Mouse (Mus musculus): ENCODE measurements around the gene Cpt1a. TPM values are rescaled to one million over a fixed set of nuclear protein-coding genes. Genes with fewer than 3 reads are reported as not detected.

Gene Cpt1a
- polyA plus RNA-seq, 1 experiment from 2014 or later = 24.3 TPM

DNA sequence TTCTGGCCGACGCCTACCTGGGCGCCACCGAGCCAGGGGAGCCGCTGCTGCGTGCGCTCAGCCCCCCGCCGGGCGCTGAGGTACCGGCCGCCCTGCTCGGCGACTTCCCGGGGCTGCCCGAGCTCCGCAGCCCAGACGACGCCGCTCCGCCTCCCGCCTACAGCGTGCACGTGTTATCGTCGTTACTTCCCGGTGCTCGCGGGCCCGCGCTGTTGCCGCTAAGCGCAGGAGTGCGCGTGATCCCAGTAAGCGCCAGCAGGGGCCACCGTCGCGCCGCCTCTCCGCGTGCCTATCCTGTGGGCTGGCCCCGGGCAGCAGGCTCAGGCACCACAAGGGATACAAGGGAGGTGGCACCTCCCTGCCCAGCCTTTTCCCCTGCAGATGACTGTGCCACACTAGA lies 67.0 kb downstream of the Cpt1a start:
- peak overlapping the region; percentile 41 for H3K4me3 ChIP-seq (ENCODE audit: low read depth, low read length)
- peak; percentile 93 for ATAC-seq (replicated peaks; ENCODE audit: low FRiP score, low TSS enrichment, low read depth)
- peak overlapping the region; percentile 51 for H3K9ac ChIP-seq (ENCODE audit: low read length)
- peak; percentile 94 for DNase-seq (ENCODE audit: low spot score)
- H3K36me3 ChIP-seq (ENCODE audit: control insufficient read depth, insufficient read depth, low read length) = 0 out of 2 replicates have a peak, but pooled peaks cover 11% of the 10 kb centered on the region
- H3K27me3 ChIP-seq (replicated peaks; ENCODE audit: control insufficient read depth, insufficient read depth, low read length) = no peaks in the 10 kb centered on the region
- H3K4me2 ChIP-seq (ENCODE audit: low read length) = peak overlapping the region; percentile 84
- WGBS = under 1% methylated on average over 43 of the region's 43 CpGs
- no peak overlapping the region for H3K27ac ChIP-seq (ENCODE audit: low read depth)
- 0 out of 2 replicates have a peak, but pooled peaks cover 3% of the 10 kb centered on the region for H3K4me1 ChIP-seq (replicated peaks; ENCODE audit: control insufficient read depth, insufficient read depth, low read length)
- H3K9me3 ChIP-seq (ENCODE audit: control insufficient read depth, low read length) = no peaks in the 10 kb centered on the region

DNA sequence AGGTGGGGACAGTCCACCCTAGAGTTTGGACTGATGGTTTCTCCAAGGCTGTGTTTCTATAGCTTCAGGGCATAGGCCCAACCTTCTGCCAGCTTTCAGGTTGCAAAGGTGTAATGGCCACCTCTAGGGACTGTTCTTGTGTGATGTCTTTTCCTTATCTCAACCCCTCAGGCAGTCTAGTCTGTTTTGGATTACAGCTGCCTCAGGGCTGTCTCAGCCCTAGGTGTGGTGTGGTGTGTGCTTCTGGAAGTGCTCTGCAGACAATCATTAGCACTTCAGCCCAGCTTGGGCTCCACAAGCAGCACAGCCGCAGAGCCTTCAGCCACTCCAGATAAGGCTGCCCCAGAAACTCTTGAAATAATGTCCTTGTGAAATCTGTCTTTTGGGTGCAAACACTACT lies 70.2 kb downstream of the Cpt1a start:
- Histone ChIP-seq H3K36me3 (ENCODE audit: control insufficient read depth, insufficient read depth, low read length) (no peaks in the 10 kb centered on the region), H3K27ac (ENCODE audit: low read depth) (no peak overlapping the region), H3K9ac (ENCODE audit: low read length) (no peak overlapping the region), H3K4me3 (ENCODE audit: low read depth, low read length) (no peak overlapping the region), H3K9me3 (ENCODE audit: control insufficient read depth, low read length) (no peaks in the 10 kb centered on the region), H3K27me3 (replicated peaks; ENCODE audit: control insufficient read depth, insufficient read depth, low read length) (no peaks in the 10 kb centered on the region), H3K4me2 (ENCODE audit: low read length) (no peak overlapping the region), H3K4me1 (replicated peaks; ENCODE audit: control insufficient read depth, insufficient read depth, low read length) (0 out of 2 replicates have a peak, but pooled peaks cover 3% of the 10 kb centered on the region)
- ATAC-seq (replicated peaks; ENCODE audit: low FRiP score, low TSS enrichment, low read depth) (no peak), DNase-seq (ENCODE audit: low spot score) (no peak)
- WGBS = 73% methylated on average over 1 of the region's 1 CpGs

- no peak overlapping the region for H3K4me2 ChIP-seq (ENCODE audit: low read length)
- ATAC-seq (replicated peaks; ENCODE audit: low FRiP score, low TSS enrichment, low read depth) (no peak), DNase-seq (ENCODE audit: low spot score) (no peak)
- H3K4me3 ChIP-seq (ENCODE audit: low read depth, low read length) = no peak overlapping the region
- H3K4me1 ChIP-seq (replicated peaks; ENCODE audit: control insufficient read depth, insufficient read depth, low read length) = 0 out of 2 replicates have a peak, but pooled peaks cover 2% of the 10 kb centered on the region
- no peaks in the 10 kb centered on the region for H3K9me3 ChIP-seq (ENCODE audit: control insufficient read depth, low read length)
- no peak overlapping the region for H3K27ac ChIP-seq (ENCODE audit: low read depth)
- H3K9ac ChIP-seq (ENCODE audit: low read length) = no peak overlapping the region
- H3K27me3 ChIP-seq (replicated peaks; ENCODE audit: control insufficient read depth, insufficient read depth, low read length) = no peaks in the 10 kb centered on the region
- whole genome bisulfite sequencing = 84% methylated on average over 3 of the region's 3 CpGs
- H3K36me3 ChIP-seq (ENCODE audit: control insufficient read depth, insufficient read depth, low read length) = no peaks in the 10 kb centered on the region
These were observed 72.1 kb downstream of the Cpt1a start for GRCm38 (mm10) chr19:3394216-3394615.

DNA sequence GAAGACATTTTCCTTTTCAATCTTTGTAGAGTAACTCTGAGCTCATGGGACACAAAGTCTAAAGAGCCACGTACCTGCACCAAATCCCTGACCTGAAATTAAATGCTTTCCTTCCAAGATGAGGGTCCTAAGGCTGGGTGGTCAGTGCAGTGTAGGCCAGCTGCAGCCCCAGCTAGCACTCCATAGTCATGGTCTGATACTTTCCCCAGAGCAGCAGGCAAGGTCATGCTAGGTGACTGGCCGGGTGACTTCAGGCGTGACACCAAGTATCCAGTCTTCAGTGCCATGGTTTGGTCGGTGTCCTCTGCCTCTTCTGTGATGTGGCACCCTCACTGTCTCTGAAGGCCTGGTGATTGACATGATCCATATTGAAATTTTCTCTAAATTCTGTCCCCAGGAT lies 77.9 kb downstream of the Cpt1a start:
- H3K9me3 ChIP-seq (ENCODE audit: control insufficient read depth, low read length) = no peaks in the 10 kb centered on the region
- WGBS = 81% methylated on average over 4 of the region's 4 CpGs
- H3K4me2 ChIP-seq (ENCODE audit: low read length) = no peak overlapping the region
- H3K4me1 ChIP-seq (replicated peaks; ENCODE audit: control insufficient read depth, insufficient read depth, low read length) = no peaks in the 10 kb centered on the region
- H3K4me3 ChIP-seq (ENCODE audit: low read depth, low read length) = no peak overlapping the region
- ATAC-seq (replicated peaks; ENCODE audit: low FRiP score, low TSS enrichment, low read depth) (no peak), DNase-seq (ENCODE audit: low spot score) (no peak)
- H3K9ac ChIP-seq (ENCODE audit: low read length) = no peak overlapping the region
- H3K36me3 ChIP-seq (ENCODE audit: control insufficient read depth, insufficient read depth, low read length) = no peaks in the 10 kb centered on the region
- H3K27me3 ChIP-seq (replicated peaks; ENCODE audit: control insufficient read depth, insufficient read depth, low read length) = no peaks in the 10 kb centered on the region
- H3K27ac ChIP-seq (ENCODE audit: low read depth) = no peak overlapping the region

DNA sequence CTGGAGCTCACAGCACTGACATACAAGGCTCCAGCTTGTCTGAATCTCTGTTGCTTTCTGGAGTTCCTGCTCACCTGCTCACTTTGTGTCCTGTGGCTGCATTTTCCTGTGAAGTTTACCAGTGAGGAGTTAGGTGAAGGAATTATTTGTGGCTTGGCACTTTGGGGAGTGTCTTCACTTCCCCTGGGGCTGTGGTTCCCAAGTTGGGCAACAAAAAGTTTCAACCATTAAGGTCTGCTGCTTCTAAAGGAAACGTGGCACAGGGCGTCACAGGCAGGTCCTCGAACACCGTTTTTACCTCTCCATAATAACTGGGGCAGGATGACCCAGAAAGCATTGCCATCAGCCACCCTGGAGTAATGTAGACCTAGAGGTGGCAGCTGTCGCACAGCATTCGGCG lies 79.4 kb downstream of the Cpt1a start:
- Histone ChIP-seq H3K36me3 (ENCODE audit: control insufficient read depth, insufficient read depth, low read length) (no peaks in the 10 kb centered on the region), H3K4me3 (ENCODE audit: low read depth, low read length) (no peak overlapping the region), H3K27ac (ENCODE audit: low read depth) (no peak overlapping the region), H3K4me2 (ENCODE audit: low read length) (no peak overlapping the region), H3K9ac (ENCODE audit: low read length) (no peak overlapping the region), H3K27me3 (replicated peaks; ENCODE audit: control insufficient read depth, insufficient read depth, low read length) (no peaks in the 10 kb centered on the region), H3K4me1 (replicated peaks; ENCODE audit: control insufficient read depth, insufficient read depth, low read length) (no peaks in the 10 kb centered on the region), H3K9me3 (ENCODE audit: control insufficient read depth, low read length) (no peaks in the 10 kb centered on the region)
- 85% methylated on average over 7 of the region's 7 CpGs for WGBS
- ATAC-seq (replicated peaks; ENCODE audit: low FRiP score, low TSS enrichment, low read depth) (no peak), DNase-seq (ENCODE audit: low spot score) (no peak)

GRCm38 (mm10) chr19:3401943-3402342 lies 79.8 kb downstream of the Cpt1a start:
- ATAC-seq (replicated peaks; ENCODE audit: low FRiP score, low TSS enrichment, low read depth) = no peak
- Histone ChIP-seq H3K27ac (ENCODE audit: low read depth) (no peak overlapping the region), H3K27me3 (replicated peaks; ENCODE audit: control insufficient read depth, insufficient read depth, low read length) (no peaks in the 10 kb centered on the region), H3K4me3 (ENCODE audit: low read depth, low read length) (no peak overlapping the region), H3K36me3 (ENCODE audit: control insufficient read depth, insufficient read depth, low read length) (no peaks in the 10 kb centered on the region), H3K4me1 (replicated peaks; ENCODE audit: control insufficient read depth, insufficient read depth, low read length) (no peaks in the 10 kb centered on the region), H3K9me3 (ENCODE audit: control insufficient read depth, low read length) (no peaks in the 10 kb centered on the region), H3K4me2 (ENCODE audit: low read length) (no peak overlapping the region), H3K9ac (ENCODE audit: low read length) (no peak overlapping the region)
- WGBS = 56% methylated on average over 7 of the region's 7 CpGs
- no peak for DNase-seq (ENCODE audit: low spot score)

GRCm38 (mm10) chr19:3402390-3402789 lies 80.3 kb downstream of the Cpt1a start:
- Histone ChIP-seq H3K4me2 (ENCODE audit: low read length) (no peak overlapping the region), H3K27ac (ENCODE audit: low read depth) (no peak overlapping the region), H3K27me3 (replicated peaks; ENCODE audit: control insufficient read depth, insufficient read depth, low read length) (no peaks in the 10 kb centered on the region), H3K9ac (ENCODE audit: low read length) (no peak overlapping the region), H3K9me3 (ENCODE audit: control insufficient read depth, low read length) (no peaks in the 10 kb centered on the region), H3K4me1 (replicated peaks; ENCODE audit: control insufficient read depth, insufficient read depth, low read length) (no peaks in the 10 kb centered on the region), H3K36me3 (ENCODE audit: control insufficient read depth, insufficient read depth, low read length) (no peaks in the 10 kb centered on the region), H3K4me3 (ENCODE audit: low read depth, low read length) (no peak overlapping the region)
- WGBS = 76% methylated on average over 6 of the region's 6 CpGs
- DNase-seq (ENCODE audit: low spot score) = no peak
- ATAC-seq (replicated peaks; ENCODE audit: low FRiP score, low TSS enrichment, low read depth) = no peak

GRCm38 (mm10) chr19:3404030-3404429 lies 81.9 kb downstream of the Cpt1a start:
- no peaks in the 10 kb centered on the region for H3K4me1 ChIP-seq (replicated peaks; ENCODE audit: control insufficient read depth, insufficient read depth, low read length)
- H3K27me3 ChIP-seq (replicated peaks; ENCODE audit: control insufficient read depth, insufficient read depth, low read length) = no peaks in the 10 kb centered on the region
- no peak overlapping the region for H3K9ac ChIP-seq (ENCODE audit: low read length)
- no peak overlapping the region for H3K4me3 ChIP-seq (ENCODE audit: low read depth, low read length)
- no peak for DNase-seq (ENCODE audit: low spot score)
- no peak overlapping the region for H3K4me2 ChIP-seq (ENCODE audit: low read length)
- H3K36me3 ChIP-seq (ENCODE audit: control insufficient read depth, insufficient read depth, low read length) = no peaks in the 10 kb centered on the region
- 79% methylated on average over 7 of the region's 7 CpGs for WGBS
- ATAC-seq (replicated peaks; ENCODE audit: low FRiP score, low TSS enrichment, low read depth) = no peak
- no peaks in the 10 kb centered on the region for H3K9me3 ChIP-seq (ENCODE audit: control insufficient read depth, low read length)
- no peak overlapping the region for H3K27ac ChIP-seq (ENCODE audit: low read depth)

DNA sequence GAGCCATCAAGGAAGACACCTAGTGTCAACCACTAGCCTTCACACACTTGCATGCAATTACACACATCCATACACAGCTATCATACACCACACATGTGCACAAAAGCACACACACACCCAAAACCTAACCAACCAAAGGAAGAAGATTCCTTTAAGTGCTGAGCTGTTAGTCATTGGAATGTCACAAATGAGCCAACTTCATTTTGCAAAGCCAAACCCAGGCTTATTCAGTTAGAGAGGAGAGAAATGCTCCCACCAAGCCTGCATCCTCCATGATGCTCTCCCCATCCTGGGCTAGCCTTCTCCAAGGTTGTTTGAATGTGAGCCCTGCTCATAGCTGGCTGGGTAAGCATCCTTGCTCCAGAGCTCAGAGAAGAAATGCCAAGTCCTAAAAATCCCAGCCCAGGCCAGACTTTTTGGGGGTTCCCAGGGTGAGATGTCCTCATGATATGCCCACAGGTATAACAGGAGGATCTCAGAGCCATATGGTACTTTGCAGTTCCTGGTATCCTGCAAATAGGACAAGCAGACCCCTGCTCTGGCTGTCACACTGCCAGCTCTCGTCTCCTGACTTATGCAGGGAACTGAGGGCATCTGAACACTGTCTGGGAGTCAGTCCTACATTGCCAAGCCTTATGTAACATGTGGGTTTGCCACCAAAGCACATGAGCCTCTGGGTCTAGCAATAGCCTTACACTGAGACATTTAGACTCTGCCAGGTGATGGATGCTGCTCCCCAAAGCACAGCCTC lies 83.6 kb downstream of the Cpt1a start:
- no peaks in the 10 kb centered on the region for H3K9me3 ChIP-seq (ENCODE audit: control insufficient read depth, low read length)
- no peaks in the 10 kb centered on the region for H3K36me3 ChIP-seq (ENCODE audit: control insufficient read depth, insufficient read depth, low read length)
- no peaks in the 10 kb centered on the region for H3K4me1 ChIP-seq (replicated peaks; ENCODE audit: control insufficient read depth, insufficient read depth, low read length)
- ATAC-seq (replicated peaks; ENCODE audit: low FRiP score, low TSS enrichment, low read depth) (no peak), DNase-seq (ENCODE audit: low spot score) (no peak)
- H3K4me2 ChIP-seq (ENCODE audit: low read length) = no peak overlapping the region
- H3K27me3 ChIP-seq (replicated peaks; ENCODE audit: control insufficient read depth, insufficient read depth, low read length) = no peaks in the 10 kb centered on the region
- no peak overlapping the region for H3K4me3 ChIP-seq (ENCODE audit: low read depth, low read length)
- no peak overlapping the region for H3K9ac ChIP-seq (ENCODE audit: low read length)
- 62% methylated on average over 1 of the region's 1 CpGs for WGBS
- H3K27ac ChIP-seq (ENCODE audit: low read depth) = no peak overlapping the region

All from intestine, embryonic 14.5 days (tissue).